Mouse (Mus musculus) spleen, adult 2 months (tissue): ENCODE results near the gene Ccnd3. TPM values are rescaled to one million over a fixed set of nuclear protein-coding genes. Genes with fewer than 3 reads are reported as not detected.

Experiments used
- DNase-seq, 2 experiments: peaks; one replicate each; pipeline versions ENCODE4 v3.0.0 to v3.0.0-alpha.2; 2012 to 2021; ENCODE audit warnings: low spot score in 2 of 2, low read depth in 1 of 2
- H3K27ac ChIP-seq: fragments of 200-500 bp; 2 replicates; pipeline ENCODE4 v1.5.1; 2012; ENCODE audit warnings: low read length, inconsistent platforms; ENCODE audit not compliant: insufficient read depth
- H3K27me3 ChIP-seq: fragments of 200-500 bp; 2 replicates; pipeline ENCODE4 v1.6.1; 2012; ENCODE audit warnings: mild to moderate bottlenecking, moderate library complexity, low read length, inconsistent platforms; ENCODE audit not compliant: control insufficient read depth, insufficient read depth
- H3K36me3 ChIP-seq: fragments of 200-500 bp; 2 replicates; pipeline ENCODE4 v1.6.1; 2012; ENCODE audit warnings: mild to moderate bottlenecking, low read length, inconsistent platforms; ENCODE audit not compliant: control insufficient read depth, insufficient read depth
- H3K4me1 ChIP-seq: fragments of 200-500 bp; 2 replicates; pipeline ENCODE4 v1.6.1; 2011; ENCODE audit warnings: inconsistent platforms; ENCODE audit not compliant: control insufficient read depth, insufficient read depth, insufficient read length
- H3K4me3 ChIP-seq: fragments of 200-500 bp; 2 replicates; pipeline ENCODE4 v1.5.1; 2011; ENCODE audit warnings: mild to moderate bottlenecking, inconsistent platforms; ENCODE audit not compliant: insufficient read depth, insufficient read length; ENCODE audit errors: extremely low read depth
- CTCF ChIP-seq: fragments of 200-500 bp; IDR thresholded peaks from 2 replicates; pipeline ENCODE4 v1.5.1; 2011; ENCODE audit warnings: mild to moderate bottlenecking, inconsistent platforms; ENCODE audit not compliant: insufficient read depth, insufficient read length, insufficient replicate concordance; ENCODE audit errors: extremely low read depth
- POLR2A ChIP-seq: fragments of 200-500 bp; IDR thresholded peaks from 2 replicates; pipeline ENCODE4 v1.6.1; 2011; ENCODE audit warnings: low read depth, low read length, inconsistent platforms
- WGBS: fragments of 180-500 bp; shearing (Covaris S2); methylation state at CpG from one replicate; pipeline ENCODE4 v1.1.7; 2018; 5-methylcytosine and 5-hydroxymethylcytosine counted together
- polyA plus RNA-seq: library from polyadenylated mRNA; depleted of rRNA; stranded (reverse); fragments of >200 nt; gene quantifications from 2 replicates; pipeline ENCODE4 v1.2.3, GENCODE M21; 2012

Gene Ccnd3
- polyA plus RNA-seq, 1 experiment = 171 TPM

- WGBS = 38% methylated on average over 5 of the region's 5 CpGs
- Histone ChIP-seq H3K4me3 (peak overlapping the region; percentile 85), H3K4me1 (peaks cover 19% of the 10 kb centered on the region), H3K27ac (peak overlapping the region; percentile 99), H3K36me3 (peaks cover 4% of the 10 kb centered on the region; the same call in 1 of the 2 replicates), H3K27me3 (no peaks in the 10 kb centered on the region)
- TF ChIP-seq POLR2A = no peak
- TF ChIP-seq CTCF = no peak
- no peak for DNase-seq
Measured at GRCm38 (mm10) chr17:47504228-47504627, 623 bp upstream of the Ccnd3 start.

GRCm38 (mm10) chr17:47505566-47505965 lies 715 bp downstream of the Ccnd3 start:
- DNase-seq = no peak
- H3K27me3 ChIP-seq = no peaks in the 10 kb centered on the region
- H3K36me3 ChIP-seq = peaks cover 4% of the 10 kb centered on the region
- 4% methylated on average over 2 of the region's 2 CpGs for WGBS
- H3K4me1 ChIP-seq = peaks cover 25% of the 10 kb centered on the region
- H3K4me3 ChIP-seq = peak overlapping the region; percentile 85
- peak overlapping the region; percentile 99 for H3K27ac ChIP-seq
- no peak for TF ChIP-seq POLR2A
- no peak for TF ChIP-seq CTCF

GRCm38 (mm10) chr17:47506042-47506441 lies 1.2 kb downstream of the Ccnd3 start:
- no peak for DNase-seq
- peaks cover 4% of the 10 kb centered on the region for H3K36me3 ChIP-seq
- H3K27me3 ChIP-seq = no peaks in the 10 kb centered on the region
- peaks cover 29% of the 10 kb centered on the region for H3K4me1 ChIP-seq
- 58% methylated on average over 1 of the region's 1 CpGs for WGBS
- H3K4me3 ChIP-seq = peak overlapping the region; percentile 85
- peak overlapping the region; percentile 99 for H3K27ac ChIP-seq
- TF ChIP-seq POLR2A (no peak), CTCF (no peak)

GRCm38 (mm10) chr17:47506697-47507096 lies 1.8 kb downstream of the Ccnd3 start:
- Histone ChIP-seq H3K4me3 (peak overlapping the region; percentile 85), H3K4me1 (peaks cover 29% of the 10 kb centered on the region), H3K36me3 (peaks cover 4% of the 10 kb centered on the region), H3K27ac (peak overlapping the region; percentile 99), H3K27me3 (no peaks in the 10 kb centered on the region)
- 67% methylated on average over 4 of the region's 4 CpGs for WGBS
- TF ChIP-seq CTCF (no peak), POLR2A (no peak)
- no peak for DNase-seq

- 14% methylated on average over 2 of the region's 2 CpGs for WGBS
- peaks cover 37% of the 10 kb centered on the region for H3K4me1 ChIP-seq
- H3K4me3 ChIP-seq = peak overlapping the region; percentile 85
- H3K27me3 ChIP-seq = no peaks in the 10 kb centered on the region
- DNase-seq = no peak
- TF ChIP-seq POLR2A (no peak), CTCF (no peak)
- peak overlapping the region; percentile 99 for H3K27ac ChIP-seq
- peaks cover 4% of the 10 kb centered on the region for H3K36me3 ChIP-seq
Measured at GRCm38 (mm10) chr17:47507523-47507922, 2.7 kb downstream of the Ccnd3 start.

- Histone ChIP-seq H3K27ac (peak overlapping the region; percentile 99), H3K36me3 (peaks cover 6% of the 10 kb centered on the region), H3K4me1 (peaks cover 38% of the 10 kb centered on the region), H3K4me3 (peak overlapping the region; percentile 65), H3K27me3 (no peaks in the 10 kb centered on the region)
- peak; percentile 96 to 98 for DNase-seq
- WGBS = 1% methylated on average over 12 of the region's 12 CpGs
- no peak for TF ChIP-seq CTCF
- peak; percentile 60; the same call in 1 of the 2 replicates for TF ChIP-seq POLR2A
Measured at GRCm38 (mm10) chr17:47508012-47508608, 3.3 kb downstream of the Ccnd3 start.

GRCm38 (mm10) chr17:47509031-47509705 lies 4.3 kb downstream of the Ccnd3 start:
- DNase-seq = peak in 1 of 2 experiments; percentile 41
- Histone ChIP-seq H3K27ac (peak overlapping the region; percentile 99), H3K36me3 (peaks cover 6% of the 10 kb centered on the region), H3K4me3 (peak overlapping the region; percentile 7), H3K27me3 (no peaks in the 10 kb centered on the region), H3K4me1 (peaks cover 38% of the 10 kb centered on the region)
- TF ChIP-seq CTCF (no peak), POLR2A (no peak; the same call in 1 of the 2 replicates)
- 14% methylated on average over 9 of the region's 9 CpGs for WGBS
